Mouse (Mus musculus) mature B cell (primary cell): ENCODE results near the gene Hectd2.

ENCODE experiments used
- in situ Hi-C: fragments of 300-500 bp; cut with MboI; formaldehyde crosslinking; loops from 2 replicates; pipeline ENCODE4 v1.14.3; 2019

Hectd2 gene

DNA sequence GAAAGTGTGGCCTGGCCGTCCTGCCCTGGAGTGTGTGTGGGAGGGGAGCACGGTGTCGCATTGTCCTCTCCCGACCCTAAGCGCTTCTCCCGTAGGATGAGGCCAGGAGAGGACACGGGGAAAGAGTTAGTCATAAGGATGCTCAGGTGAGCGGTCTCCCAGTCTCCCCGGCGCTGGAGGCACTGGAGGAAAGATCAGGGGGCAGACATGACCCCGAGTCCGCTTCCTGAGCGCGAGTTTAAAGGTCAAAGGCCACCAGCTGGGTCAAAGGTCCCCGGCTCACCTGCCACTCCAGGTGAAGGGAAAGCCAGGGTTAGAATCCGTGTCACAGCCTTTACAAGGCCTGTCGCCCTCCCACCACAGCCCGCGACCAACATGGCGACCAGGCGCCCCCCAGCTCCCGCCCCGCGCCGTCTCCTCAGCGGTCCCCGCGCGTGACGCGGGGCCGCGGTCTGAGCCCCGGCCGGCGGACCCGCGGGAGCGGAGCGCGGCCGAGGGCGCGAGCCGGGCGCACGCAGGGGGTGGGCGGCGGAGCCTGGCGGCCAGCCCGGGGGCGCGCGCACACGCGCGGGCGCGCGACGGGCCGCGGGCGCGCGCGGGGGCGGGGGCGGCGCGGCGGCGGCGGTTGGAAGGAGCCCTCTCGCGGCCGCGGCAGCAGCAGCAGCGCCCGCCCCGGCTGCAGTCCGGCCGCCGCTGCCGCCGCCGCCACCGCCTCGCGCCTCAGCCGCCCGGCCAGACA, at the start of gene Hectd2:
TSS of gene Hectd2 (plus strand) at position 594 of the 739 bp plus-strand sequence.
- in situ Hi-C loops = no loop called here

DNA sequence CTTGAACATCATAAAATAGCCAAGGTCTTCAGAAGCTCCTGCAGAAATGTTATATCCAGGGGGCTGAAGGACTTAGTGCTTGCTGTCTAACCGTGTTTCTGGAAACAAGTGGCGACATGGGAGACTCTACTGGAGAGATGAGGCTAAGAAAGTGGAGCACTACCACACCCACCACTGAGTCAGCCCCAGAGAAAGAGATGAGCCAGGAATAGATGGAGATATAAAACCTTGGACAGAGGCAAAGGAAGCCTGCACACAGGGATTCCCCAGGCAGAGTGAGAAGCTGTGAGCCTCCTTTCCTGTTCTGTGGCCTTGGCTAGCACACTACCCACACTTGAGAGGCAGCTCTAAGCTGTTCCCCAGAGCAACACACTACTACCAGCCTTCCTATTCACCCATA, 49.7 kb upstream of the Hectd2 start:
- in situ Hi-C loops = no loop called here

DNA sequence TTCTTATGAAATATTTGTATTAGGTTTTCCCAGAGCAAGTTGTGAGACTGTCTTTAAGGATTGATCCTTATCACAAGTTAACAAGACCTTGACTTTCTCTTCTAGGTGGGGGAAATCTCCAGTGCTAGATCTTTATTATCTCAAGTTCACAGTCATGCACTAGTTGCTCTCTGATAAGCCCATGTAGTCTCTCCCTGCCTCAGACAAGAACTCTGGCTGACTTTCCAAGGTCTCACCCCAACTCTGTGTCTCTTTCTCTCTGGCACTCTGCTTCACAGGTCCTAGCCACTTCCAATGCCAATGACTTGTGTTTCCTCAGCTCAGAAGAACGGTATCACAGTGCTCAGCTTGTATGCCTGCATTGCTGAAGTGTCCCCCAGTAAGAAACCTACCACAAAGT, 43.1 kb upstream of the Hectd2 start:
- in situ Hi-C loops = no loop called here

DNA sequence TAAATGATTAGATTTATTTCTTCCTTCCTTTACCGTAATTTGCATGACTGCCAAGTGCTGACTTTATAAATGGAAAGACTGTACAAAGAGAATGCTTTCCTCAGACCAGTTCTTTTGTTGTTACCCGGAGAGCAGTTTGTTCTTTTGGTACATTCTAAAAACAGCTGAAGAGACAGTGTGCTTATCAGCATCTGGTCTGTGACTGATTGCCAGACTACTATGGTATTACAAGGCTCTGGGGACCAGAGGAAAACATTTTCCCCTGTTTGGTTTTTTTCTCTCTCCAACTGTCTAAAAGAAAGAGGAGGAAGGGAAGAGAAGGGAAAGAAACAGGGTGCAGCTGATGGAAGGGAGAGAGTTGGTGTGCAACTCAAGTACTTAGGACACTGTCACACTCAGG, 36.0 kb upstream of the Hectd2 start:
- in situ Hi-C loops = no loop called here

DNA sequence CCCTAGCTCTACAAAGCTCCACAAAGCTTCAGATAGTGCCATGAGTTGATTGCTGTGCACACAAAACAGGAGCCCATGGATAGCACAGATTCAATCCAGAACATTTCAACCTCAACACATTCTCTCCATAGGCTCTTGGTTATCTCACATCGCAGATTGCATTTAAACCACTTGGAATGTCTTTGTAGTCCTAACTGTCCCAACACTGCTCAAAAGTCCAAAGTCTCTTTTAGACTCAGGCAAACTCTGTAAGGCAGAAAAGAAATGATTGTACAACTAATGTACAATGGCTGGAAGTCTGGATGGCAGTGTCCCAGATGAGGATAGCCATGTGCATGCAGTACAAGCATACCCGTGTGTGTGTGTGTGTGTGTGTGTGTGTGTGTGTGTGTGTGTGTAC, 32.9 kb upstream of the Hectd2 start:
- in situ Hi-C loops = no loop called here

DNA sequence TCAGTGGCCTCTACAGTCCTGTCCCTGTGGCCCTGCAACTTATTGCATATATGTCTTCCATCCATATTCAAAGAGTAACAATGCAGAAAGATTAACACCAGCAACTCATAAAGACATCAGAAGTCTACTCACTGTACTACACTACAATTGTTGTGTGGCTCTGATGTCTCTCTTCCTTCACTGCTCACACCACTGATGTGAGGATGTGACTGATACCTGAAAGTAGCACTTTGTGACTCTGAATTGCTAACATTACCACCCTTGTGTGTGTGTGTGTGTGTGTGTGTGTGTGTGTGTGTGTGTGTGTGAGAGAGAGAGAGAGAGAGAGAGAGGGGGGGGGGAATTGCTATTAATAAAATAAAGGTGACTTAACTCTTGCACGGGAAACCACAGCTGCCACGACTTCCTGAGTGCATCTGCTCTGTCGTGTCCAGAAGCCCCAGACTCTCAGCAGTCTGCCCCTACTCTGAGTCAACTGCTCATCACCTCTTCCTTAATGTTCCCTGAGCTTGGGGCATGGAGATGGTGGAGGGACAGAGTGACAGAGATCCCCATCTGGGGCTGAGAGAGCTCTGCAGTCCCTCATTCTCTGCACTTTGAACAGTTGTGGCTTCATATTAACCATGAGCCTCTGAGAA, 31.8 kb upstream of the Hectd2 start:
- in situ Hi-C loops = no loop called here

DNA sequence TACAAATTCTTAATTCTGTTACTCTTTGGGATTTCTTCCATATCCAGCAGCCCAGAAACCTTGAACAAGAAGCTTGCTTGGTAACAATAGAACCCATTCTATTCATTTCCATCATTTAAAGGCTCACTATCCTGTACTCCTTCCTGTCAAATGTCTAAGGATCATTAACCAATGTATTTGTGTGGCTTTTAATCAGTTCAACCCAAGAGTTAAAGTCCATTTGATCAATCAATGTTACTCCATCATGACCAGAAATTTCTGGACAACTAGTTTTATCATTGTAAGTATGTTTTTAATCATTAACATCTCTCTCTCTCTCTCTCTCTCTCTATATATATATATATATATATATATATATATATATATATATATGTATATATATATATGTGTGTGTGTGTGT, 29.4 kb upstream of the Hectd2 start:
- in situ Hi-C loops = no loop called here

DNA sequence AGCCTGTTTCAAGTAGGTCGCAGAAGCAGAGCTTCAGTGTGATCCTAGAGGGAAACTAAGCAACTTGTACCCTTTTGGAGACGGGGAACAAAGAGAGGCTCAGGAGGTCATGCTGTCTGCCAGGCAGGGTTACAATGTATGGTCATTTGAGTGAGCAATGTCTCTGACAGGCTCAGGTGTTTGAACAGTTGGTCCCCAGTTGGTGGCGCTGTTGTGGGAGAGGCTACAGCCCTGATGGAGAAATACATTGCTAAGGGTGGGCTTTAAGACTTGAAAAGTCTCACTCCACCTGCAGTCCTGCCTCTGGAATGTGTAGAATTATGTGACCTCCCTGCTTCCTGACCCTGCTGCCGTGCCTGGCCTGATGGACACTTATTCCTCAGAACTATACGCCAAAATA, 21.4 kb upstream of the Hectd2 start:
- in situ Hi-C loops = no loop called here

DNA sequence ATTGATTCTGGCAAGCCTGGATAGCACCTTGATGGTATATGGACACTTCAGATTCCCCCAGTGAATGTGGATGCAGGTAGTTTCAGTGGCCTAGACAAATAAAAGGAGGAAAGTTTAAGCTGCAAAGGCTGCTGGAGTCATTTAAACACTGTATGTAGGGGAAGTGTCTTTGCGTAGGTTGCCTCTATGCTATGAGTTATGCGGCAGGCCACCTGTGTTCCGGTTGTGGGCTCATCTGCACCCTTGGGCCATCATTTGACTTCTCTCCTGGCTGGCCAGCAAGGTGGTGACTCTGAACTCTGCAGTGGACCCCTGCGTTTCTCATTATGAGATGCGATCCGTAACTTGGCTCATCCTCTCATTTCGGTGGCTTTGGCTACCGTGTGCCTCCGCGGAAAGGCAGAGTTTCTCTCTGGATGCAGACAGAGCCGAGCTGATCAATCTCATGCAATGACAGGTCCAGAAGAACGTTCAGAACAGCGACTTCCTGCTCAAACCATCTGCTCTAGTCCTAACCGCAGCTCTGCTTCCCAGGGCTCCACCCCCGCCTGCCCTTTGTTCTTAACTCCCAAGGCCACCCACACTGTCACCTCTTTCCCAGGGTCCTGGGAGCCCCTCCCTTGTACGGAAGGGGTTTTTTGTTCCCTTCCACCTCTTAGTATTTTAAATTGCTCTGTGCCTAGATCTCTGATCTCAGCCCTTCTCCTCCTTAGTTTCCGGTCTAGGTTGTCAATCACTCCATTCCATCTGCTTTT, 20.3 kb upstream of the Hectd2 start:
- in situ Hi-C loops = no loop called here

DNA sequence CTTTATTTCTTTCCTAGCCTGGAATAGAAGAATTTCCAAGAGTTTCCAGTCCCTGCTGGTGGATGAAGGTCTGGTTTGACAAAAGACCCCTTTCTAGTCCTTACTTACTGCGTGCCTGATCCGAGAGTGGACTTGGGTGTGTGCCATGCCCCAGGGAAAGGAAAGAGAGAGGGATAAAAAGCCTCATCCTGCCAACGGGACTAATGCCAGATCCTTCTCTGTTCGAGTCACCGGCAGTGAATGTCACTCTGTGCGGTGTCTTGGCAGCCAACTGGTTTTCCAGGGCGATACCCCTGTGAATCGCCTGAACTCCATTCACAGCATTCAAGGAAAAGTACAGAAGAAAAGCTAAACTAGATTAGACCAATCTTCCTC, 19.7 kb upstream of the Hectd2 start:
- in situ Hi-C loops = no loop called here

DNA sequence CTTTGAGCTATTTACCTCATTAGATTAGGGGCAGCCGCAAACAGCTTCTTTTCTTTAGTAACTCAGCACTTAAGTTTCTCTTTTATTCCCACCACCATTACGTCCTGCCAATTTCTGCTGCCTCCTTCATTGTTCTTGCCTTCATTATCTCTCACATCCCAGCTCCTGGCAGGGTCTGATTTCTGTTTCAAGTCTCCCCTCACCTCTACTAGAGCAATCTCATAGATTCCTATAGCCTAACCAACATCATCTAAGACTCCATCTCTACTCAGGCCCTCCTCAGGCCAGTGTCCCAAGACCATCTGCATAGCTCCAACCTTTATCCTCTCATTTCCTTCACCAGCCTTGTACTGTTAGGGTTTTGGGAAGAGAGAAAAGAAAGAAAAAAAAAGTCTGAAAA, 19.3 kb upstream of the Hectd2 start:
- in situ Hi-C loops = no loop called here

DNA sequence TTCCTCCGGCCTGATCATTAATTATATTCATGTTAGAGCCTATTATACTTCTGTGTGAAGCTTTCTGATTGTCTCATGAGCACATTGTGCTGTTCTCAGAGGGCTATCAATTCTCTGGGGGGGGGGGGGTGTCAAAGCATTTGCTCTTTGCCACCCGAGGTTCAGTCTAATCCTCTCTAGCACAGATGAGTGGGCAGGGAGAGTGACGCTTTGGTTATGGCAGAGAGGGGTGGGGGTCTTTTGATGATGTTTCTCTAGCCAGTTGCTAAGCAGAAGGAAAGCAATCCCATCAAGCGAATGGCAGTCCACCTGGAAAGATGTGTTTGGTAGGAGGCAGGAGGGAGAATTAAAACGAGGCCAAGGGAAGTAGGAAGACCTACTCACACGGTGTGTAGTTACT, 18.6 kb upstream of the Hectd2 start:
- in situ Hi-C loops = no loop called here

DNA sequence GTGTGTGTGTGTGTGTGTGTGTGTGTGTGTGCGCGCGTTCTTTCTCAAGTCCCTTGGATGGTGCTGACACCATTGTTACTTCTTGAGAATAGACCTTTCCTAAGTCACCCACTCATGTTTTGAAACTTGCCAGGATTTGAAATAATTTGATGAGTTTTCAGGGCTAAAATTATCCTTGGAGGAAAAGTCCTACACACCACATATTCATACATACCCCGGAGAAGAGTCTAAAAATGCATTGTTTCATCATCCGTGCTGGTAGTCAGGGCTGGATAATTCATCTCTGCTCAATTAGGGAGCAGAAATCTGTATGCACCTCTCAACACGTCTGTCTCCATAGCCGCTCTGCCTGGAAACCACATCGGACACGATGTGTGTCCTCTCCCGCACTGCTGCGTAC, 17.5 kb upstream of the Hectd2 start:
- in situ Hi-C loops = no loop called here

DNA sequence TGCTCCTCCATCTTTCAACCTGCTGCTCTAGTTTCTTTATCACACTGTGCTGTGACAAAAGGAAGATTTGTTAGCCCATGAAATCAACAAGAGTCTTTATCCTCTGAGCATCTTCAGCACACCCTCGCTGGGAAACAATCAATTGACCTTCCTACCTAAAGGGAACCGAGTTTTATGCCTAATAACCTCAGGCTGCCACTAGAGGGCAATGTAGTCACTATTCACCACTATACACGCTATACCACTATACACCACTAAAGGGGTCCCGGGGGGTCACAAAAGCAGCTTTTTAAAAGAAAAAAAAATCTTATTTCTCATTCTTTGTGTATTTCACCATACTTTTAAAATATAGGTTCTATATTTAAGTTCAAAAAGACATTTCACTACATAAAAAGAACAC, 15.9 kb upstream of the Hectd2 start:
- in situ Hi-C loops = no loop called here

DNA sequence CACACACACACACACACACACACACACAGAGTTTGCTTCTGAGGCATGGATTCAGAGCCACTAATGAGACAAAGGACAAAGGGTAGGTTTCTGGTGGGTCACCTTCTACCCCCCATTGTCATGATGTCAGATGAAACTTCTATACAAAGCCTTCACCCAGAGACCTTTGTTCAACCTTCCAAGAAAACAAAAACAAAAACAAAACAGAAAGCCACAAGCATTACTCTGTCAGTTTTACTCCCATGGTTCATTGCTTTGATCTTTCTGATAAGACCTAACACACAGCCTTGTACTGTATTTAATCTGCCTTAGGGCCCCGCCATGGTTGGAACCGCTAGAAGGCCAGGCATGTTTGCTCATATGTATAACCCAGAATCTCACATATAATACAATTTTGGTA, 15.1 kb upstream of the Hectd2 start:
- in situ Hi-C loops = no loop called here

DNA sequence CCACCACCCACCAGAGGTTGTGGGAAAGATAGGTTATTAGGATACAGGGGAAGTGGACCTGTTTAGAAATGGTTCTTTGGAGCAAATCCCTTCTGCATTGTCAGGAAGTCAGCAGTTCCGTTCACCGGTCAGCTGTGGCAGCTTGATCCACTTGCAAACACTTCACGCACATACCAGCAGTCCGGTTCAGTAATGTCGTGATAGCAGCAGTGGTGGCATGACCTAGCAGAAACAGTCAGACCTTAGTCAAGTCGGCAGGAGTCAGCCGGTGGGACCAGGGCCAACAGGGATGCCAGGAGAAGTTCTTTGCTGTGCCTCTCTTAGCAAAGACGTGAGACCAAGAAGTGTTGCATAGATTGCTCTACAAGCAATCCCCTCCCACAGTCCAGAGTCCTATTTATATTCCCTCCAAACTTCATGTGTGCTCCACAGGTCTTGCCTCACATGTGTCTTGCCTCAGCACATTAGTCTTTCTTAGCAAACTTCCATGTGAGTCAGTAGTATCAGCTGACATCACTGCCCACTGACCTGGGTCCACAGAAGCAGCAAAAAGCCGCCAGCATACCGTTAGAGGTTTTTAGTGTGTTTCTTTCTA, 14.3 kb upstream of the Hectd2 start:
- in situ Hi-C loops = no loop called here

DNA sequence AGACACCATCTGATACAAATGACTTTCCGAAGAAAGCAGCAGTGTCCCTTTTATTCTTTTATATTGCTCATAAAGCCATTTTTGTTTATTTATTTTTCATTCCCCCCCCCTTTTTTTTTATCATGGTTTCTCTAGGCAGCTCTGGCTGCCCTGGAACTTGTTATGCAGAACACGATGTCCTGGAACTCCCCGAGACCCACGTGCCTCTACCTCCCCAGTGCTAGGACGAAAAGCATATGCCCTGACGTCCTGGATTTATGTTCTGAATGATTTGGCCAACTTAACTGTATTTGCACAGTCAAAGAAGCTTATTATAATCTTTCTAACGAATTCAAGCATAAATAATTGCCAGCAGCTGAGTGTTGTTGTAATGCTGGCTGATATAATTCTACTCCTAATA, 13.7 kb upstream of the Hectd2 start:
- in situ Hi-C loops = no loop called here

DNA sequence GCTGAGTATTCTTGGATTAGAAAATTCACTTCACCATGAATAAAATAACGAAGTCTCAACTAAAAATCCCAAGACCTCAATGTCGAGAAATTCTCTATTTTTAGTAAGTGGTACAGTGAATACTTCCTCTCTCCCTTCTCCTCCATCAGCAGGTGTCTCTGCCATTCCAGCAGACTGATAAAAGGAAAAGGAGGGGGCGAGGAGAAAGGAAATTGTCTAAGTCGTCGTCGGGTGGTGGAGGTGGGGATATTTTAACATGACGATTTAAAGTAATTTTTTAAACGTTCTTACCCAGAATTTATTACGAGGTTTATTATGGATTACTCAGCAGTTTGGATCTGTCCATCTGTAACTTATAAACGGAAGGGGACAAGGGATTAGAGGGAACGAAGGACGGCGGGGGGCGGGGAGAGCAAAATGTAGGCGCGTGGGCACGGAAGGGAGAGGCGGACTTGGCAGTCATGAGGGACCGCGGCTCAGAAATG, 836 bp upstream of the Hectd2 start:
- in situ Hi-C loops = no loop called here

DNA sequence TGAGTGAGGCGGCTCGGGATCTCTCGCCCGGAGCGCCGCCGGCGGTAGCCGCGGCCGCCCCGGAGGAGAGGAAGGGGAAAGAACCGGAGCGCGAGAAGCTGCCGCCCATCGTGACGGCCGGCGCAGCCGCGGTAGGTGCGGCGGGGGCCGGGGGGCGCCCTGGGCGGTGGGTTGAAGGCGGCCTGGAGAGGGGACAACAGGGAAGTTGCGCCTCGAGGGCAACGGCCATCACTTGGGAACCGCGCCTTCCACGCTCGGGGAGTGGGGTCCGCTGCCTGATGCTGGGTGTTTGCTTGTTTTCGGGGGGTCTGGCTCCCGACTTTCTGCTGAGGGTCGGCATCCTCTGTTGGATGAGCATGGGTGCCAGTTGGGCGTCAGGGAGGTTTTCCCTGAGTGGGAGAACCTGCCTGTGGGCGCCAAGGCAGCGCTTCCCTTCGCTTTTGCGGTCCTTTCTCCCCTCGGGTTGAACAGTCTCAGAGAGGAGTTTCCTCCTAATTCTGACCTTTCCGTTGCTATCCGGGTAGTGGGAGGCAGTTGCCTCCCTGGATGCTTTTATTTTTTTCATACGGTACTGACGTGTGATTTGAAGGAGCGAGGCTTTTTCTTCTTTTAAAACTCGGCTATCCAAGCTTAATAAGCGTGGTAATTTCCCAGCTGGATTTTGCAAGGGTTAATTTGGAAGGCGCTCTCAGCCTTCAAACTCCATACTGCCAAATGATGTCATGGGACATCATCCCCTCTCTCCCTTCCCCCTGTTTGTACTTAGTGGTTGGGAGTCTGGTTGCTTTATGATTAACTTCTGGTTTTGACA, 551 bp downstream of the Hectd2 start:
- in situ Hi-C loops = no loop called here

DNA sequence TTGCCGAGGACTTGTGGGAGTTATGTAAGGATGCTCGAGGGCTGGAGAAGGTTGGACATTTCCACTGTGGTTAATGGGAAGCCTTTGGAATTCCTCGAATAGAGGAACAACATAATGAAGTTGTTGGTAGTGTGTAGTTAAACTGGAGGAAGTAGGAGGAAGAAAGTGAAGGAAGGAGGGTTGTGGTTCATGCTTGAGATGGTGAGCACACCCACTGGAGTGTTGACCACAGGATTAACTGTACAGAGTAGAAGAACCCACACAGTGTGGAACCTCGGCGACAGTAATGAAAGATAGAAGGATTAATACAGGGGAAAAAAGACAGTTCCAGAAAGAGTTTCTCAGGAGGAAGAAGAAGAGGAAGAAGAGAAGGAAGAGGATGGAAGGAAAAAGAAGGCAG, 4.9 kb downstream of the Hectd2 start:
- in situ Hi-C loops = no loop called here

DNA sequence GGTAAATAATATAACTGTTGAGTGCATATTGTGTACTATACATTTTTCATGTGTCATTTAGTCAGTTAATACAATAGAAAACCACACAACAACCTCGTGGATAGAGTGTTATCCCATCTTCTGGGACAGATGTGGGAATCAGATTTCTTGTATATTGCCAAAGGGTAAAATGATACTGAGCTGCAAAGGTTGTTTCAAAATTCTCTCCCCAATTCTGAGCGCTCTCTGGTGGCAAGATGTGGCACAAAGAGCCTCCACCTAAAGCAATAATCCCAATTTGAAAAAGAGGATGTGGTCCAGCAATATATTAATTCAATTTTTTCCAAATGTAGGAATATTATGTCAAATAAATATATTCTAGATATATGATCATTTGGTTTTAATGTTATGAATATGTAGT, 5.7 kb downstream of the Hectd2 start:
- in situ Hi-C loops = no loop called here

DNA sequence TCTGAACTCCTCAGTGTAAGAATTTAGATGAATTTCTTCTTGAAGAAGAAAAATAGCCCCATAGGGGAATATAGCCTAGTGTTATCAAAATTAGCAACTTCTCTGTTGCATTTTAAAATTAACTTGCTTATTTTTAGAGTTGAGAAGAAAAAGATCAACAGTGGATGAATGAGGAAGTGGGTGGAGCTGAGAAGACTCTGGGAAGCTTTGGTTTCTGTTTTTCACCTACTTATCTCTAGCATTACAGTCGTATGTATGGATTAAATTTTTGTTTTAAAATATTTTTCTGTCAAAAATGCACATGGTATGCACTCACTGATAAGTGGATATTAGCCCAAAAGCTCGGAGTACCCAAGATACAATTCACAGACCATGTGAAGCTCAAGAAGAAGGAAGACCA, 6.7 kb downstream of the Hectd2 start:
- in situ Hi-C loops = no loop called here
